Mouse (Mus musculus): ENCODE data around the gene Ebna1bp2. TPM values are rescaled to one million over a fixed set of nuclear protein-coding genes. Genes with fewer than 3 reads are reported as not detected.

Ebna1bp2 gene
- polyA plus RNA-seq (2014; fragmentation: Nextera tagmentation; extraction: Ambion mirVana) = 180 and 191 TPM in 2 replicates

DNA sequence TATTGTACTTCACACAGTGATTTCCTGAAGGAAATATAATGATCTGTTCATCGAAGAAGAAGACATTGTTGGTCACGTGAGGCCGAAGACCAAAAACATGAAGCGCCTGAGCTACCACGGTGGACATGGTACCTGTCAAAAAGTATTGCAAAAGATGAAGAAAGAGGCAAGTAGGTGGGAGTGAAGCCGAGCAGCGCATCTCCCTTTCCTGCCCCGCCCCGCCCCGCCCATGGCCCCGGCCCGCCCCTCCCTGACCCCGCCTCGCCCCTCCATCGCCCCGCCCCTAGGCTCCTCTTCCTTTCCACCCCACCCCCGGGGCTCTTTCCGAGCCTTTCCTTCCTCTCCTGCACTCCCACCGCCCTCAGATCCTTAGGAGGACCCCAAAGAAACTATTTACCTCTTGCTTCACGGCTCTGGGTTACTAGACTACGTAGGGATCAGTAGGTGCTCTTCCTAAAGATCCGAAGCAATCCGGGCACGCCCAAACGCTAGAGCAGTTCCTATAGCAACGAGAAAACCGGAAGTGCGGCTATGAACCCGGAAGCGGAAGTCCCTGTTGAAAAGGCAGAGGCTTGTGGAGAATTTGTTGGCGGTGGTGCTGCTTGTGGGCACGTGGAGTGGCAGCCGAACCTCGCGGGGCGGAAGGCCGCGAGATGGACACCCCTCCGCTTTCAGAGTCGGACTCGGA is at the start of gene Ebna1bp2, which contains the start of gene Cfap57:
Gene Ebna1bp2, plus strand, starts transcription at position 521 of the 688 bp plus-strand sequence.
Gene Cfap57, minus strand, starts transcription at position 499 of the 688 bp plus-strand sequence.
- no peaks in the 10 kb centered on the region for H3K9me3 ChIP-seq (replicated peaks; ENCODE audit: control insufficient read depth, low read length)
- H3K27ac ChIP-seq (replicated peaks; ENCODE audit: low read depth, low read length) = no peak within 1 kb of the TSS
- H3K27me3 ChIP-seq (ENCODE audit: control insufficient read depth, insufficient read depth, low read length) = no peaks in the 10 kb centered on the region
- H3K4me3 ChIP-seq (ENCODE audit: low read depth, low read length) = peak within 1 kb of the TSS; percentile 75
- no peaks in the 10 kb centered on the region for H3K4me1 ChIP-seq (ENCODE audit: control insufficient read depth, insufficient read depth, low read length)
- under 1% methylated on average over 36 of the region's 41 CpGs for WGBS
- H3K9ac ChIP-seq (replicated peaks; ENCODE audit: low read length) = peak within 1 kb of the TSS; percentile 73
- peaks cover 5% of the 10 kb centered on the region for H3K36me3 ChIP-seq (replicated peaks; ENCODE audit: control insufficient read depth, insufficient read depth, low read depth, low read length)
- DNase-seq (ENCODE audit: low spot score) (peak; percentile 97), ATAC-seq (replicated peaks; ENCODE audit: insufficient number of reproducible peaks, low FRiP score, low TSS enrichment, low read depth) (peak; percentile 87)
- peak within 1 kb of the TSS; percentile 86 for H3K4me2 ChIP-seq (ENCODE audit: low read depth, low read length)

DNA sequence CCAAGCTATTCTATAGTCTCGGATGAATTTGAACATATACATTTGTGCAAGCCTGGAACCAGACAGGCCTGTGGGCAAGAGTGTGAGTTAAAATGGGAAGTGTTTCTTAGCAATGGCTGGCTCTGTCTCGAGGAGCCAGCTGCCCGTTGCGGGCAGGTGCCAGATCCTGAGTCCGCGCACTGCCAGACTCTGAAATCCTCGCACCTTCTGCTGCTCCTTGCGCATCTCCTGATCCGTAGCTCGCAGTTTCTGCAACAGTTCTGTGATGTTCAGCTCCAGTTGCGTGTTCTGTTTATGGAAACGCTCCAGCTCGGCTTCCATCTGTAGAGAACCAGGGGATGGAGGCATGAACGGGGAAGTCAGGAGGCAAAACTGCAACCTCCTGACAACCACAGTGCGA is 49.2 kb upstream of the Ebna1bp2 start:
- Histone ChIP-seq H3K4me2 (ENCODE audit: low read depth, low read length) (no peak overlapping the region), H3K27ac (replicated peaks; ENCODE audit: low read depth, low read length) (no peak overlapping the region), H3K4me1 (ENCODE audit: control insufficient read depth, insufficient read depth, low read length) (no peaks in the 10 kb centered on the region), H3K4me3 (ENCODE audit: low read depth, low read length) (no peak overlapping the region), H3K9ac (replicated peaks; ENCODE audit: low read length) (no peak overlapping the region), H3K36me3 (replicated peaks; ENCODE audit: control insufficient read depth, insufficient read depth, low read depth, low read length) (no peaks in the 10 kb centered on the region), H3K27me3 (ENCODE audit: control insufficient read depth, insufficient read depth, low read length) (no peaks in the 10 kb centered on the region), H3K9me3 (replicated peaks; ENCODE audit: control insufficient read depth, low read length) (no peaks in the 10 kb centered on the region)
- DNase-seq (ENCODE audit: low spot score) (no peak), ATAC-seq (replicated peaks; ENCODE audit: insufficient number of reproducible peaks, low FRiP score, low TSS enrichment, low read depth) (no peak)
- WGBS = 80% methylated on average over 15 of the region's 15 CpGs

DNA sequence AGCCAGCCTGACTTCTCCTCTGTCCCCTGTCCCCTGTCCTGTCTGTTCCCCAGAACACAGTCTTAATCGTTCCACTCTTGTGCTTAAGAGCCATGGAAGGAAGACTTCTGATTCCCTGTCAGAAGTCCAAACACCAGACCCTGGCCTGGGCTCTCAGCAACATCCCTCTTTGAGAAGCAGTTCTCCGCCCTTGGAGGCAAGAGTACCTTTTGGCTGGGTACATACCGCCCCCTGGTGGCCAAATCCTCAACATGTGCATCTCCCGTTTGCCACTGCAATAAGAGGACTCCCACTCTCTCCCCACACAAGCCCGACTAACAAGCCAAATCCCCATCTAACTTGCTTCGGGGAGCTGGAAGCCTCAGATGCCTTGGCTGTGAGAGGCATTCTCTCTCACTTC is 44.5 kb upstream of the Ebna1bp2 start:
- H3K4me1 ChIP-seq (ENCODE audit: control insufficient read depth, insufficient read depth, low read length) = no peaks in the 10 kb centered on the region
- H3K4me2 ChIP-seq (ENCODE audit: low read depth, low read length) = no peak overlapping the region
- H3K4me3 ChIP-seq (ENCODE audit: low read depth, low read length) = no peak overlapping the region
- ATAC-seq (replicated peaks; ENCODE audit: insufficient number of reproducible peaks, low FRiP score, low TSS enrichment, low read depth) (no peak; the same call in 1 of the 2 replicates), DNase-seq (ENCODE audit: low spot score) (peak; percentile 93)
- H3K36me3 ChIP-seq (replicated peaks; ENCODE audit: control insufficient read depth, insufficient read depth, low read depth, low read length) = no peaks in the 10 kb centered on the region
- H3K27ac ChIP-seq (replicated peaks; ENCODE audit: low read depth, low read length) = no peak overlapping the region
- H3K27me3 ChIP-seq (ENCODE audit: control insufficient read depth, insufficient read depth, low read length) = no peaks in the 10 kb centered on the region
- H3K9me3 ChIP-seq (replicated peaks; ENCODE audit: control insufficient read depth, low read length) = no peaks in the 10 kb centered on the region
- 8% methylated on average over 6 of the region's 6 CpGs for WGBS
- H3K9ac ChIP-seq (replicated peaks; ENCODE audit: low read length) = peak overlapping the region; percentile 28; the same call in 1 of the 2 replicates

GRCm38 (mm10) chr4:118579313-118579712 is 41.3 kb upstream of the Ebna1bp2 start:
- H3K4me3 ChIP-seq (ENCODE audit: low read depth, low read length) = no peak overlapping the region

DNA sequence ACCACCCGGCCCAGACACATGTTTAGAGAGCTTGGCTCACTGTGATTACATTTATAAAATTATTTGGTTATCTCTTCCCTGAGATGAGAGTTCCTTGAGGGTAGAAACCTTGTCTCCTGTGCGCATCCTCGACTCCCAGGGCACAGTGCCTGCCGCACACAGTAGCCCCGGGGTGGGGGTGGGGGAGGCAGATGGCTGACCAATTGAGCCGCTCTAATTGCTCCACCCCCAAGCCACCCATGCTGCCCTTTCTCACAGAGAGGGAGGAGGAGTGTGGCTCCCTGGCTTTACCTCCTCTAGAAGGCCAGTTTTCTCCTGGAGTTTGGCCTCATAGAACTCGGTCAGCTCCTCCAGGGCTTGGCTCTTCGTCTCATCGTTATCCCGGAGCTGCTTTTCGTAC is 39.1 kb upstream of the Ebna1bp2 start:
- no peak overlapping the region for H3K27ac ChIP-seq (replicated peaks; ENCODE audit: low read depth, low read length)
- H3K4me1 ChIP-seq (ENCODE audit: control insufficient read depth, insufficient read depth, low read length) = no peaks in the 10 kb centered on the region
- no peak for ATAC-seq (replicated peaks; ENCODE audit: insufficient number of reproducible peaks, low FRiP score, low TSS enrichment, low read depth)
- 44% methylated on average over 11 of the region's 11 CpGs for WGBS
- H3K36me3 ChIP-seq (replicated peaks; ENCODE audit: control insufficient read depth, insufficient read depth, low read depth, low read length) = no peaks in the 10 kb centered on the region
- no peak overlapping the region for H3K9ac ChIP-seq (replicated peaks; ENCODE audit: low read length)
- no peak overlapping the region for H3K4me3 ChIP-seq (ENCODE audit: low read depth, low read length)
- no peaks in the 10 kb centered on the region for H3K9me3 ChIP-seq (replicated peaks; ENCODE audit: control insufficient read depth, low read length)
- no peak for DNase-seq (ENCODE audit: low spot score)
- H3K27me3 ChIP-seq (ENCODE audit: control insufficient read depth, insufficient read depth, low read length) = no peaks in the 10 kb centered on the region
- no peak overlapping the region for H3K4me2 ChIP-seq (ENCODE audit: low read depth, low read length)

More at GRCm38 (mm10) chr4:118579313-118579712, 41.3 kb upstream of the Ebna1bp2 start:
- no peak overlapping the region for H3K27ac ChIP-seq (replicated peaks; ENCODE audit: low read depth, low read length)
- no peaks in the 10 kb centered on the region for H3K9me3 ChIP-seq (replicated peaks; ENCODE audit: control insufficient read depth, low read length)
- no peaks in the 10 kb centered on the region for H3K27me3 ChIP-seq (ENCODE audit: control insufficient read depth, insufficient read depth, low read length)
- 47% methylated on average over 13 of the region's 13 CpGs for whole genome bisulfite sequencing
- peak; percentile 49 for DNase-seq (ENCODE audit: low spot score)
- ATAC-seq (replicated peaks; ENCODE audit: insufficient number of reproducible peaks, low FRiP score, low TSS enrichment, low read depth) = no peak
- no peak overlapping the region for H3K9ac ChIP-seq (replicated peaks; ENCODE audit: low read length)
- no peaks in the 10 kb centered on the region for H3K36me3 ChIP-seq (replicated peaks; ENCODE audit: control insufficient read depth, insufficient read depth, low read depth, low read length)
- no peaks in the 10 kb centered on the region for H3K4me1 ChIP-seq (ENCODE audit: control insufficient read depth, insufficient read depth, low read length)
- no peak overlapping the region for H3K4me2 ChIP-seq (ENCODE audit: low read depth, low read length)

- H3K4me1 ChIP-seq (ENCODE audit: control insufficient read depth, insufficient read depth, low read length) = no peaks in the 10 kb centered on the region
Measured at GRCm38 (mm10) chr4:118582629-118583028, 38.0 kb upstream of the Ebna1bp2 start.

GRCm38 (mm10) chr4:118589053-118589732 is 31.4 kb upstream of the Ebna1bp2 start:
- Histone ChIP-seq H3K36me3 (replicated peaks; ENCODE audit: control insufficient read depth, insufficient read depth, low read depth, low read length) (no peaks in the 10 kb centered on the region), H3K4me1 (ENCODE audit: control insufficient read depth, insufficient read depth, low read length) (no peaks in the 10 kb centered on the region), H3K9me3 (replicated peaks; ENCODE audit: control insufficient read depth, low read length) (no peaks in the 10 kb centered on the region), H3K27me3 (ENCODE audit: control insufficient read depth, insufficient read depth, low read length) (no peaks in the 10 kb centered on the region), H3K9ac (replicated peaks; ENCODE audit: low read length) (no peak overlapping the region), H3K4me2 (ENCODE audit: low read depth, low read length) (no peak overlapping the region), H3K27ac (replicated peaks; ENCODE audit: low read depth, low read length) (no peak overlapping the region), H3K4me3 (ENCODE audit: low read depth, low read length) (no peak overlapping the region)
- no peak for DNase-seq (ENCODE audit: low spot score)
- ATAC-seq (replicated peaks; ENCODE audit: insufficient number of reproducible peaks, low FRiP score, low TSS enrichment, low read depth) = no peak; the same call in 1 of the 2 replicates
- 65% methylated on average over 12 of the region's 12 CpGs for WGBS

More at GRCm38 (mm10) chr4:118582629-118583028, 38.0 kb upstream of the Ebna1bp2 start:
- 95% methylated on average over 8 of the region's 8 CpGs for WGBS
- Histone ChIP-seq H3K4me3 (ENCODE audit: low read depth, low read length) (no peak overlapping the region), H3K4me2 (ENCODE audit: low read depth, low read length) (no peak overlapping the region), H3K9me3 (replicated peaks; ENCODE audit: control insufficient read depth, low read length) (no peaks in the 10 kb centered on the region), H3K9ac (replicated peaks; ENCODE audit: low read length) (no peak overlapping the region), H3K36me3 (replicated peaks; ENCODE audit: control insufficient read depth, insufficient read depth, low read depth, low read length) (no peaks in the 10 kb centered on the region), H3K27ac (replicated peaks; ENCODE audit: low read depth, low read length) (no peak overlapping the region), H3K27me3 (ENCODE audit: control insufficient read depth, insufficient read depth, low read length) (no peaks in the 10 kb centered on the region)
- DNase-seq (ENCODE audit: low spot score) (no peak), ATAC-seq (replicated peaks; ENCODE audit: insufficient number of reproducible peaks, low FRiP score, low TSS enrichment, low read depth) (no peak)

DNA sequence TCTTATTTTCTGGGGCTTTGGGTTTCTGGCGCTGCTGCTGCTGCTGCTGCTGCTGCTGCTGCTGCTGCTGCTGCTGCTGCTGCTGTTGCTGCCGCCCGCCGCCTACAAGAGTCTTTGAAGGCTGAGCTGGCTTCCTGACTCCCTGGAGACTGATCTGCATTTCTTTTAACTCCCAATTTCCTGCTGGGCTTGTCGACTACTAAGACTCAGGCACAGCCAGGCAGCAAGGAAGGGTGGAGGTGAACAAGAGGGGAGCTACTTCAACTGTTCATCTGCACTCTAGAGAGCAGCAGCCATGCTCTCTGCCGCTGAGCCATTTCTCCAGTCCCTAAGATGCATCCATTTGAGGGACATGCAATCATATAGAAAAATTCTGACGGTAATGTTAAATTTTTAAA is 30.9 kb upstream of the Ebna1bp2 start:
- Histone ChIP-seq H3K4me3 (ENCODE audit: low read depth, low read length) (no peak overlapping the region), H3K9me3 (replicated peaks; ENCODE audit: control insufficient read depth, low read length) (no peaks in the 10 kb centered on the region), H3K27me3 (ENCODE audit: control insufficient read depth, insufficient read depth, low read length) (no peaks in the 10 kb centered on the region), H3K9ac (replicated peaks; ENCODE audit: low read length) (peak overlapping the region; percentile 22; the same call in 1 of the 2 replicates), H3K4me1 (ENCODE audit: control insufficient read depth, insufficient read depth, low read length) (no peaks in the 10 kb centered on the region), H3K27ac (replicated peaks; ENCODE audit: low read depth, low read length) (no peak overlapping the region), H3K4me2 (ENCODE audit: low read depth, low read length) (0 out of 2 replicates have a peak overlapping the region, but pooled peaks have one; percentile 16), H3K36me3 (replicated peaks; ENCODE audit: control insufficient read depth, insufficient read depth, low read depth, low read length) (no peaks in the 10 kb centered on the region)
- DNase-seq (ENCODE audit: low spot score) (peak; percentile 21), ATAC-seq (replicated peaks; ENCODE audit: insufficient number of reproducible peaks, low FRiP score, low TSS enrichment, low read depth) (no peak)
- 10% methylated on average over 7 of the region's 7 CpGs for WGBS
